Mouse (Mus musculus) E14TG2a.4 (cell line): ENCODE data around the gene Cds1.

Experiments used
- CTCF ChIP-seq: conservative IDR thresholded peaks from 2 replicates; pipeline ENCODE4 v1.5.1; 2014; ENCODE audit warnings: low read length
- NANOG ChIP-seq: IDR thresholded peaks from 2 replicates; pipeline ENCODE4 v1.6.1; 2014; ENCODE audit warnings: borderline replicate concordance, low read length, mixed read lengths
- POU5F1 ChIP-seq: IDR thresholded peaks from 2 replicates; pipeline ENCODE4 v1.6.1; 2014; ENCODE audit warnings: low read length, borderline replicate concordance

DNA sequence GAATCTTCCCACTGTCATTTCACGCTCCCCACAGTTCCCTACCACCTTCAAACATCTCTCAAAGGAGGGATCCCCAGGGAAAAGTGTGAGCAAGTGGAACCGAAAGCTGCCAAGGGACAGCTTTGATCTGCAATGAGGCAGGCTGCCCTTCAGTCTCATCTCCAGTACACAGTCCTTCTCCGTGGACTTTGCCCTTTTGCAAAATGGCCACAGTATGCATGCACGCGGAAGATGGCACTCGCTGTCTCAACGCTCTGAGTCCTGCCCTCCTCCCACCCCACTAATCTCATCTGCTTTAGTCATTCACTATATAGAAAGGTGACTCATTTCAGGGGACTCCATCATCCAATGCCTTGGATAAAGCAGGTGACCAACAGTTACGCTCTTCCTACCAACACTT lies 81.0 kb downstream of the Cds1 start:
- TF ChIP-seq CTCF (no peak), POU5F1 (no peak), NANOG (no peak)
